Mouse (Mus musculus) E14TG2a.4 (cell line): ENCODE data around the gene Tspoap1.
A peak's percentile ranks its signal among the peaks of the same experiment; 100 is the strongest.

Experiments
- CTCF ChIP-seq: conservative IDR thresholded peaks from 2 replicates; pipeline ENCODE4 v1.5.1; 2014; ENCODE audit warnings: low read length
- NANOG ChIP-seq: IDR thresholded peaks from 2 replicates; pipeline ENCODE4 v1.6.1; 2014; ENCODE audit warnings: borderline replicate concordance, low read length, mixed read lengths
- POU5F1 ChIP-seq: IDR thresholded peaks from 2 replicates; pipeline ENCODE4 v1.6.1; 2014; ENCODE audit warnings: low read length, borderline replicate concordance

DNA sequence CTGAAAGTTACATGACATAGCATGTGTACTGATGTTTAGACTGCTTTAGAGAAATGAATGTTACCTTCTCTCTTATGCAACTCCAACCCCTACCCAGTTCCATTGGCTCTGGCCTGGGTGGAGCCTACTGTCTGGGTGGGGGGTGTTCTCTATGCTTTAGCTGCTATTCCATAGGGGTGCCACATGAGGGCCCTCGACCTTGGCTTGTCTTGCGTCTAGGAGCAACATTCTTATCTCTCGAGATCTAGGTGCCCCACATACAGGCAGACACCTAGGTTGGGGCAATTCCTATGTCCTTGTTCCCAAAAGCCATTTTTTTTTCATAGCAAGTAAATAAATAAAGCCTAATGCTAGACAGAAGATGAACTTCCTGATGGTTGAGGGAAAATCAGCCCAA, 734 bp upstream of the Tspoap1 start:
- TF ChIP-seq CTCF, result peak; percentile 54
- no peak for TF ChIP-seq POU5F1
- TF ChIP-seq NANOG, result no peak
